Mouse (Mus musculus) liver, embryonic 13.5 days (tissue): ENCODE measurements around the gene Milr1. TPM values are rescaled to one million over a fixed set of nuclear protein-coding genes. Genes with fewer than 3 reads are reported as not detected.
"Not testable (repeated sequence)": the region's sequence is repeated elsewhere in the genome, so short reads cannot be mapped to it uniquely, and the experiment has no call there.

Source experiments
- ATAC-seq: fragments of 200-750 bp; cut with Nextera tagmentation; 2 replicates; pipeline ENCODE4 v1.8.0; 2017; ENCODE audit warnings: low read depth, mild to moderate bottlenecking, moderate number of reproducible peaks, moderate library complexity
- DNase-seq: peaks from one replicate; pipeline ENCODE4 v3.0.0; 2022
- H3K27ac ChIP-seq: fragments of 300-500 bp; sonication (generic); 2 replicates; pipeline ENCODE4 v1.5.1; 2015; ENCODE audit warnings: moderate library complexity, mild to moderate bottlenecking, inconsistent platforms
- H3K27me3 ChIP-seq: fragments of 300-500 bp; sonication (generic); 2 replicates; pipeline ENCODE4 v1.6.1; 2015; ENCODE audit warnings: mild to moderate bottlenecking, inconsistent platforms
- H3K36me3 ChIP-seq: fragments of 300-500 bp; sonication (generic); 2 replicates; pipeline ENCODE4 v1.6.1; 2015; ENCODE audit warnings: mild to moderate bottlenecking, inconsistent platforms
- H3K4me1 ChIP-seq: fragments of 300-500 bp; sonication (generic); replicated peaks from 2 replicates; pipeline ENCODE4 v1.6.1; 2015; ENCODE audit warnings: inconsistent platforms
- H3K4me2 ChIP-seq: fragments of 300-500 bp; sonication (generic); 2 replicates; pipeline ENCODE4 v1.6.1; 2015; ENCODE audit warnings: inconsistent platforms, mild to moderate bottlenecking, moderate library complexity
- H3K4me3 ChIP-seq: fragments of 300-500 bp; sonication (generic); replicated peaks from 2 replicates; pipeline ENCODE4 v1.5.1; 2015; ENCODE audit warnings: mild to moderate bottlenecking, inconsistent platforms
- H3K9ac ChIP-seq: fragments of 300-500 bp; sonication (generic); 2 replicates; pipeline ENCODE4 v1.6.1; 2015; ENCODE audit warnings: mild to moderate bottlenecking, inconsistent platforms
- H3K9me3 ChIP-seq: fragments of 300-500 bp; sonication (generic); replicated peaks from 2 replicates; pipeline ENCODE4 v1.6.1; 2016; ENCODE audit warnings: inconsistent platforms
- WGBS: fragments of 180-500 bp; shearing (Covaris S2); methylation state at CpG from one replicate; pipeline ENCODE4 v1.1.7; 2015; ENCODE audit not compliant: insufficient replicate concordance; 5-methylcytosine and 5-hydroxymethylcytosine counted together
- polyA plus RNA-seq: library from polyadenylated mRNA; unstranded; fragments of >200 nt; fragmentation: Nextera tagmentation; extraction: Ambion mirVana; gene quantifications from 2 replicates; pipeline ENCODE4 v1.2.1, GENCODE M21; 2015

Gene Milr1
- polyA plus RNA-seq, 1 experiment from 2014 or later = 2.7 TPM

DNA sequence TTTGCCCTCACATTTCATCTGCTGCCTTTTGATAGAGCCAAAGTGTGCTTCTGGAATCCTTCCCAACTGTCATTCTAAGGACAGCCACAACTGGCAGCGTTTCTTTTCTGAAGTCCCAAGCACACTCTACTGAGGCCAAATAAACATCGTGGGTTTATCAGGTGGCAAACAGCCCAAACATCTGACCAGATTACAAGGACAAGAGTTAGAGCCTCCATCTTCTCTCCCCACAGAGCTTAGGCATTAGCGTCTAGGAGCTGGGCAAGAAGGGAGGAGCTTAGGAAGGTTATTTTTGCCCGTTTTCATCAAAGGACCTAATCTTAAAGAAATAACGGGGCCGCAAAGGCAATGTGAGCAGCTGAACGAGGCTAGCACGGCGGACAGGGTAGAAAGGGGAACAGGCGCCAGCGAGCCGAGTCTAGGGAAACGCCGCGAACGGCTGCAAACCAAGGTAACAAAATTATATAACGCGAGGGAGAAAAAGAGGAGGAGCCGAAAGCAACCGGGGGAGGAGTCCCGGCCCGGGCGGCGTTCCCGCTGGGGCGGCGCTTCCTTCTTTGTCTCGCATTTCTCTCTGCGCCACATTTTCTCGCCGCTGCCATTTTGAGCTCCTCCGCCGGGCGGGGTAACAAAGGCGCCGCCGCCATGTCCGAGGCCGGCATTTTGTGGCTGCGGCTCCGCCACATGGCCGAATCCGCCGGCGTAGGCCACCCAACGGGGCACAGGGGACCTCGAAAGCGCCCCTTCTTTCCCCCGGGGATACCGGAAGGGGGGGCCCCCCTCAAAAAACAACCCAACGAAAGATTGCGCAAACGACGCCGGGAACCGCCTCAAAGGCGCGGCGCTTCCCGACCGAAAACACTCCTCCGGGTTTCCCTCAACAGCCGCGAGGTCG lies 36.4 kb downstream of the Milr1 start:
- under 1% methylated on average over 65 of the region's 65 CpGs for WGBS
- peak overlapping the region; percentile 96 for H3K4me3 ChIP-seq
- ATAC-seq (peak; percentile 39), DNase-seq (peak; percentile 81)
- no peaks in the 10 kb centered on the region for H3K9me3 ChIP-seq
- H3K36me3 ChIP-seq = peaks cover 57% of the 10 kb centered on the region
- peaks cover 49% of the 10 kb centered on the region for H3K4me1 ChIP-seq
- H3K27me3 ChIP-seq = no peaks in the 10 kb centered on the region
- peak overlapping the region; percentile 99 for H3K27ac ChIP-seq
- H3K9ac ChIP-seq = peak overlapping the region; percentile 99
- peak overlapping the region; percentile 75 for H3K4me2 ChIP-seq

DNA sequence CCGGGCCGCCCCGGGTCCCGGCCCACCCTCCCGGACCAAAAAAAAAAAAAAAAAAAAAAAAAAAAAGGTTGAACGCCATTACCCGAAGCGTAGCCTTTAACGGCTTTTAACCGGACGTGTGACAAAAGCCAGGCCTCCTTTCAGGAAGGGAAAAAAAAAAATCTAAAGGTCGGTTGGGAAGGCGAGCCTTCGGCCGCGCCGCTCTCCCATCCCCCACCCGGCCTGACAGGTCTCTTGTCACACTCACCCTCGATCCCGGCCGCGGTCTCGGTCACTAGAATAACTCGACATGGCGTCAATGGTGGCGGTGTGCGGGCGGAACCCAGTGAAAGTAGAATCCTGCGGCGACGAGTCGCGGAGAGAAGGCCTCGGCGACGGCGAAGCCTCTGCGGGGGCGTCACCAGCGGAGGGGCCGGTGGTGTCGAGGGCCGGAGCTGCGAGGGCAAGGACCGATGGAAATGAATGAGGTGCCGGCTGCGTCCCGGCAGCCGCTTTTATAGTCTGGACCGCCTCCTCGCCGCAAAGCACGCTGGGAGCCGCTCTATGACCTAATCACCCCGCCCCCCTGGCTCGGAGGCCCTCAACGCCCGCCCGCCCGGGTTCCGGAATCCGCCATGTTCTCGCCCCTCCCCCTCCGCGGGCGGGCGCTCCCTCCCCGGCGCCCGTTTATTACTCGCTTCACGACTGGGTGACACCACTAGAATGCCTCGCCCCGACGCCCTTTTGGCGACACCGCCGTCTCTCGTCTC lies 37.2 kb downstream of the Milr1 start:
- Histone ChIP-seq H3K4me2 (peak overlapping the region; percentile 76), H3K9me3 (no peaks in the 10 kb centered on the region), H3K27me3 (no peaks in the 10 kb centered on the region), H3K4me3 (peak overlapping the region; percentile 96), H3K36me3 (peaks cover 57% of the 10 kb centered on the region), H3K9ac (peak overlapping the region; percentile 99), H3K27ac (peak overlapping the region; percentile 99), H3K4me1 (peaks cover 41% of the 10 kb centered on the region)
- peak; percentile 95 for DNase-seq
- peak; percentile 77 for ATAC-seq
- WGBS = under 1% methylated on average over 76 of the region's 79 CpGs

DNA sequence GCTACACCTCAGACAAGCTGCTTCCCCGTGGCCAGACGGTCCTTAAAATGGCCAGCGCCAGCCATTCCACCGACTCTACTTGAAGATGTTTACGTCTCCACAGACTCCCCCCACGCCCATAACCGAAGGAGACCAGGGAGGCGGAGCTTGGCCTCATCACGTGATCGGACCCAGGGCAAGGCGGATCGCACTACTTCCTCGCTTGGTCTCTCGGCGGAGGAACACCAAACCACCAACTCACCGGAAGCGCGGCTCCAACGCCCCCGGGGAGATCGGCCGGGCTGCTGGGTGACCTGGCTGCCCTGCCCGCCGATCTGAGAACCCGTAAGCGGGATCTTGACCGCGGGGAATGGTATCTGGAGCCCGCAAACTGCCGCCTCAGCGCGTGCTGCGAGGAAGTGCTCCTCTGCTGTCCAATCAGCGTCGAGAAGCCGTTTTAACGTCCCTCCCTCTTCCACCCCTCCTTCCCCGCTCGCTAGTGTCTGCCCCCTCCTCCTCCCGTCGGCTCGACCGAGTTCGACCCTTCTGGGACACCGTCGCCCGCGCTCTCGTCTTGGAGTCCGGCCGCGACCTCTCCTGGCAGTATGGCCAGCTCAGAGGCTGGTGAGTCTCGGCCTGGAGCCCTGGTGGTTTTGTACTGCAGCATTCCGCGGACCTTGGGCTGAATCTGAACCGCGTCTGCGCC lies 37.9 kb downstream of the Milr1 start, which contains the start of the genes Ddx5 and Cep95:
Ddx5 (minus strand) TSS at position 411 of the 685 bp plus-strand sequence.
Cep95 (plus strand) TSS at position 478 of the 685 bp plus-strand sequence.
- H3K4me3 ChIP-seq = peak within 1 kb of the TSS; percentile 96
- H3K27ac ChIP-seq = peak within 1 kb of the TSS; percentile 99
- H3K9me3 ChIP-seq = no peaks in the 10 kb centered on the region
- H3K4me2 ChIP-seq = peak within 1 kb of the TSS; percentile 76
- H3K36me3 ChIP-seq = peaks cover 53% of the 10 kb centered on the region
- no peaks in the 10 kb centered on the region for H3K27me3 ChIP-seq
- peak within 1 kb of the TSS; percentile 99 for H3K9ac ChIP-seq
- under 1% methylated on average over 58 of the region's 58 CpGs for WGBS
- ATAC-seq (peak; percentile 87), DNase-seq (peak; percentile 97)
- peaks cover 35% of the 10 kb centered on the region for H3K4me1 ChIP-seq

DNA sequence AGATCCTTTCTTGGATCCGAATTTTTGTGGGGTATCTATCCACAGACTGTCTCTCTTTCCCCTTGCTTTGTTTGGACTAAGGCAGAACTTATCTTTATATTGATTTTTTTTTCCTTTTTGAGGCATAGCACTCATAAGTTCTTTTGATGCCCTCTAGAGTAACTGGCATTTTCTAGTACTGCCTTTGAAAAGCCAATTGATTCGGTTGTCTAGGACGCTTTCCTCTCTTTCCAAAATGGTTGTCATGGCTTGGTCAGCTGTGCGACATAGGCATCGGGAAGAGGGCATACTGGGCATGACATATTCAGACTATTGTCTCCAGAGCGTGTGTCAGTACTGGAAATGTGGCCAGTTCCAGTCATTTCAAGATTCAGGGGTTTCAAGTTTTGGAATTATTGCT lies 38.6 kb downstream of the Milr1 start:
- Histone ChIP-seq H3K4me2 (peak overlapping the region; percentile 76), H3K9me3 (no peaks in the 10 kb centered on the region), H3K4me3 (peak overlapping the region; percentile 96), H3K4me1 (peaks cover 37% of the 10 kb centered on the region), H3K27ac (peak overlapping the region; percentile 99), H3K36me3 (peaks cover 53% of the 10 kb centered on the region), H3K9ac (peak overlapping the region; percentile 99), H3K27me3 (no peaks in the 10 kb centered on the region)
- DNase-seq (peak; percentile 10), ATAC-seq (no peak)
- under 1% methylated on average over 6 of the region's 6 CpGs for WGBS

DNA sequence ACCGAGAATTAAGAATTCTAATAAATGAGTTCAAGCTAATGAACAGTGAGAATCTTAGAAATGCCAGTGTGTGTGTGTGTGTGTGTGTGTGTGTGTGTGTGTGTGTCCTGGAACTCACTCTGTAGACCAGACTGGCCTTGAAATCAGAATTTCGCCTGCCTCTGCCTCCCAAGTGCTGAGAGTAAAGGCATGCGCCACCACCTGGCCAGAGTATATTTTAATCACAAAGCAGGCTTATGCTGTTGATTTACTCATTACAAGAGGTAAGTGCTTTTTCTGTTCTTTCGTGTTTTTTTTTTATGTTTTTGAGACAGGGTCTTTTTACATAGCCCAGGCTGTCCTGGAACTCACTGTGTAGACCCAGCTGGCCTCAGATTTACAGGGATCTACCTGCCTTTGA lies 42.8 kb downstream of the Milr1 start:
- Histone ChIP-seq H3K4me2 (no peak overlapping the region), H3K36me3 (peaks cover 64% of the 10 kb centered on the region), H3K9me3 (no peaks in the 10 kb centered on the region), H3K9ac (no peak overlapping the region), H3K4me1 (peaks cover 29% of the 10 kb centered on the region), H3K27ac (no peak overlapping the region), H3K27me3 (no peaks in the 10 kb centered on the region), H3K4me3 (no peak overlapping the region)
- DNase-seq (no peak), ATAC-seq (no peak)
- 75% methylated on average over 4 of the region's 4 CpGs for WGBS

DNA sequence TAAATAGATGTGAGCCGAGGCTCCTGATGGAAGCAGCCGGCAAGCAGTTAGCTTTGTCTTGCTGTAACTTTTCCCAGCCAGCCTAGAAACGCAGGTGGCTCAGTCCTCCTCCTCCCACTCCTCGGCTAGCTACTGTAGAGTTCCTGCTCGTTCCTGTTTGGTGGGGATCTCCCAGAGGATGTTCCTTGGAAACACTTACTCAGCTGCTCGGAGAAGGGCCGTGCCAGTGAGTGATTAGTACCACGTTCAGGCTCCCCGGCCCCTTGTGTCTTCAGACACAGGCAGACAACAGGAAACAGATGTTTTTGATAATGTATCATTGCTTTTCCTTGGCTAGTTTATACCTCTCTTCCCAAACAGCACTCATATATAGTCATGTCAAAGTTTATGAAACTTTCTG lies 44.7 kb downstream of the Milr1 start:
- H3K27me3 ChIP-seq = no peaks in the 10 kb centered on the region
- ATAC-seq = no peak
- no peak overlapping the region for H3K4me2 ChIP-seq
- no peak overlapping the region for H3K9ac ChIP-seq
- no peaks in the 10 kb centered on the region for H3K9me3 ChIP-seq
- H3K4me1 ChIP-seq = peaks cover 23% of the 10 kb centered on the region
- peaks cover 82% of the 10 kb centered on the region for H3K36me3 ChIP-seq
- 29% methylated on average over 9 of the region's 9 CpGs for WGBS
- no peak overlapping the region for H3K27ac ChIP-seq
- no peak for DNase-seq
- H3K4me3 ChIP-seq = no peak overlapping the region

DNA sequence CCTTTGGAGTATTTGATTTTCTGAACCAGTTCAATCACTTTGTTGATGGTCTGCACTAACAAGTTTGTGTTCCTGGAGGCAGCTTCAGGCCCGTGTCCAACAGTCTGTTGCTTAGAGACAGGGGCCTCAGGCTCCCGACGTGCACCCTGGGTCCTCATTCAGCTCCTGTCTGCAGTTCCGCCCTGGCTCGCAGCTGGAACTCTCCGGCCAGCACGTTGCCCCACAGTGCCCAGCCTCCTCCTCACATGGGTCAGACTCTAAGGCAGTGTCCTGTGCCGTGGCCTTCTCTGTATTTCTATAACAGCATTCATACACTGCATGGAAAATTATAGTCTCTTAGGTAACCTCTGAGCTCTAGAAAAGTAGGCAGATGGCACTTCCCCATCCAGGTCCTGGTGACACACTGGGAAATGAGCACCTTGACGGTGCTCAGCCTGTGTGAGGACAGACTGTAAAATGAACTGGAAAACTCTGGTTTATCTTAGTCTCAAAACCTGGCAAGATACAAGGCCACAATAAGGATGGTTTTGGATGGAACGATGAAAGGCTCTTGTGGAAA lies 51.1 kb downstream of the Milr1 start:
- WGBS = 86% methylated on average over 10 of the region's 10 CpGs
- H3K4me2 ChIP-seq = no peak overlapping the region
- peaks cover 86% of the 10 kb centered on the region for H3K36me3 ChIP-seq
- H3K4me1 ChIP-seq = no peaks in the 10 kb centered on the region
- H3K9ac ChIP-seq = no peak overlapping the region
- H3K27me3 ChIP-seq = no peaks in the 10 kb centered on the region
- no peak overlapping the region for H3K4me3 ChIP-seq
- DNase-seq = no peak
- H3K9me3 ChIP-seq = no peaks in the 10 kb centered on the region
- no peak overlapping the region for H3K27ac ChIP-seq
- no peak for ATAC-seq

DNA sequence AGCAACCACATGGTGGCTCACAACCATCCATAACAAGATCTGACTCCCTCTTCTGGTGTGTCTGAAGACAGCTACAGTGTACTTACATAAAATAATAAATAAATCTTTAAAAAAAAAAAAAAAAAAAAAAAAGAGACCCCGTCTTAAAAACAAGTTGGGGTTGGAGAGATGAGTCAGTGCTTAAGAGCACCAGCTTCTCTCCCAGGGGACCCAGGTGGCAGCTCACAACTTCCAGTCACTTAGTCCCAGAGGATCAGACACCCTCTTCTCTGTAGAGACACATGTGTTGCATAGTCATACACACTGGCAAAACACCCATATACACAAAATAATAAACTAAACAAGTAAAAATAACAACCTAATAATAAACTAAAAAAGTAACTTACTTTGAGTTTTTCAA lies 56.4 kb downstream of the Milr1 start:
- not testable (repeated sequence) for H3K9me3 ChIP-seq, H3K27ac ChIP-seq, H3K4me3 ChIP-seq, H3K27me3 ChIP-seq, ATAC-seq, H3K4me2 ChIP-seq, DNase-seq, H3K9ac ChIP-seq, H3K4me1 ChIP-seq
- peaks cover 74% of the 10 kb centered on the region for H3K36me3 ChIP-seq
- 63% methylated on average over 1 of the region's 1 CpGs for WGBS

DNA sequence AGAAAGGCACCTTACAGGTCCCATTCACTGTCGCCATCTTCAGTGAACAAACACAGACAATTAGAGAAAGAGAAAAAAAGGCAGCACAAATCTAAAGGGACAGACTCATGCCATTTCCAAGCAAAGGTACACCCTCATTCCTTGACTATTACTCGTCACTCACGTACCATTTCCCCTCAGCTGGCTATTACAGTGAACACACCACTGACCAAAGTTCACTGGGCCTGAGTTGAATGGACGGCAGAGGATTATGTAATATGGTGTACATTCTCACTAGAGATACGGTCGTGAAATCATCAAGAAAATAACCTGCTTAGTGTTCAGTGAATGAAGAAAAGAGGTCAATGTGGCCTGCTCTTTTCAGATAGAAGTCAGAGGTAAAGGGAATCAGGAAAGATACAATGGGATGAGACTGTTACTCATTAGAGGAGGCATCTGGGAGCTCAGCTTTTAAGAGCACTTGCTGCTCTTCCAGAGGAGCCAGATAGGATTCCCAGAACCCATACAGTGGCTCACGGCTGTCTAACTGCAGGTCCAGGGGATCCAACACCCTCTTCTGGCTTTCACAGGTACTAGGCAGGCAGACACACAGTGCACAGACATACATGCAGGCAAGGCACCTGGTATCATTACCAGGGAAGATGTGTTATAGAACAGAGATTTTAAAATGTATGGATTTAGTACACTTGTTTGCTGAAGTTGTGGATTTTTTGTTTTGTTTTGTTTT lies 61.5 kb downstream of the Milr1 start:
- DNase-seq = no peak
- Histone ChIP-seq H3K27ac (peak overlapping the region; percentile 60), H3K4me2 (no peak overlapping the region), H3K27me3 (no peaks in the 10 kb centered on the region), H3K9me3 (no peaks in the 10 kb centered on the region), H3K9ac (no peak overlapping the region), H3K4me1 (no peaks in the 10 kb centered on the region), H3K4me3 (no peak overlapping the region), H3K36me3 (peaks cover 88% of the 10 kb centered on the region)
- WGBS = 80% methylated on average over 7 of the region's 7 CpGs
- ATAC-seq = no peak

DNA sequence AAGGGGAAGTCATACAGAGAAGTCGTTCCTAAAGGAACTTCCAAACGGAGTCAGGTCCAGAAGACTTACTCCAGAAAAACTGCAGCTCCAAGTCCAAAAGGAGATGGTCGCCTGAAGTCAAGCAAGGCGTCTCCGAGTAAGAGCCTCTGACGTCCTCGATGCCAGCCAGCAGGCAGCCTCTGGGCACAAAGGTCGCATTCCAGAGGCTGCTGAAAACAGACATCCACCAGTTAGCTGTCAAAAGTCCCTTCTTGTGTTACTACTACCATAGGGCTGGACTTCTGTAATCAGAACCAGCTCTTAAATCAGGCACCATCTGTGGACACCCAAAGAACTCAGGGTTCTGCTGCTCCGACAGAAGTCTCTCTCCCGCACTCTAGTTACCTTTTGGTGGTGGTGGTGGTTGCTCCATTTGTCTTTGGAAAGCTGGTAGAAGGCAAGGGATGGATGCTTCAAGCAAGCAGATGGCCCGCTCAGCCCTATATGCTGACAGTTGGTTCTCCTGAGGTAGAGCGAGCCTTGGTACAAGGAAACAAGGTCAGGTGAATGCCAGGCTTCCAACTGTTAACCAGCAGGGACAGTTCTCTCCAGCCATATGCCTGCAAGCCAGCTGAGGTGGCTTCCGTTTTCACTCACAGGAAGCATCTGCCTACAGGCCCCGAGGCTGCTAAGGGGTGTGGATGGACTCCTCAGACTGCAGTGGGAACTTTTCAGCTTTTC lies 63.7 kb downstream of the Milr1 start:
- Histone ChIP-seq H3K27ac (no peak overlapping the region), H3K9ac (no peak overlapping the region), H3K27me3 (no peaks in the 10 kb centered on the region), H3K4me1 (no peaks in the 10 kb centered on the region), H3K4me3 (no peak overlapping the region), H3K9me3 (no peaks in the 10 kb centered on the region), H3K36me3 (peaks cover 93% of the 10 kb centered on the region), H3K4me2 (no peak overlapping the region)
- ATAC-seq (no peak), DNase-seq (no peak)
- WGBS = 79% methylated on average over 14 of the region's 14 CpGs
